Mouse (Mus musculus) granulocyte monocyte progenitor cell, adult 5-6 weeks (primary cell): ENCODE results near the gene Fscn2. TPM values are rescaled to one million over a fixed set of nuclear protein-coding genes. Genes with fewer than 3 reads are reported as not detected.

Experiments
- ATAC-seq: replicated peaks from 2 replicates; pipeline ENCODE4 v1.8.0; 2016; ENCODE audit warnings: mild to moderate bottlenecking, moderate TSS enrichment, inconsistent platforms; ENCODE audit not compliant: poor library complexity, severe bottlenecking
- total RNA-seq, 2 experiments: library from RNA; stranded (forward) in 1 of 2; stranded (reverse) in 1 of 2; fragments of 200-712, 200-1000 nt in 1 of 2; fragments of >200 nt in 1 of 2; fragmentation: Nextera tagmentation in 1 of 2; gene quantifications; 2 replicates each; pipeline ENCODE4 v1.2.3; 2014 to 2017

Fscn2 gene
- not detected in 2 replicates for total RNA-seq (2014; fragmentation: Nextera tagmentation)
- not detected in 2 replicates for total RNA-seq (2017)

- ATAC-seq, result no peak
Measured at GRCm38 (mm10) chr11:120361295-120361694, at the start of gene Fscn2. Gene Fscn2, plus strand, starts transcription at chr11:120361534.

GRCm38 (mm10) chr11:120311561-120311960 is 49.8 kb upstream of the Fscn2 start:
- ATAC-seq, result no peak

GRCm38 (mm10) chr11:120312069-120312468 is 49.3 kb upstream of the Fscn2 start:
- ATAC-seq, result no peak

DNA sequence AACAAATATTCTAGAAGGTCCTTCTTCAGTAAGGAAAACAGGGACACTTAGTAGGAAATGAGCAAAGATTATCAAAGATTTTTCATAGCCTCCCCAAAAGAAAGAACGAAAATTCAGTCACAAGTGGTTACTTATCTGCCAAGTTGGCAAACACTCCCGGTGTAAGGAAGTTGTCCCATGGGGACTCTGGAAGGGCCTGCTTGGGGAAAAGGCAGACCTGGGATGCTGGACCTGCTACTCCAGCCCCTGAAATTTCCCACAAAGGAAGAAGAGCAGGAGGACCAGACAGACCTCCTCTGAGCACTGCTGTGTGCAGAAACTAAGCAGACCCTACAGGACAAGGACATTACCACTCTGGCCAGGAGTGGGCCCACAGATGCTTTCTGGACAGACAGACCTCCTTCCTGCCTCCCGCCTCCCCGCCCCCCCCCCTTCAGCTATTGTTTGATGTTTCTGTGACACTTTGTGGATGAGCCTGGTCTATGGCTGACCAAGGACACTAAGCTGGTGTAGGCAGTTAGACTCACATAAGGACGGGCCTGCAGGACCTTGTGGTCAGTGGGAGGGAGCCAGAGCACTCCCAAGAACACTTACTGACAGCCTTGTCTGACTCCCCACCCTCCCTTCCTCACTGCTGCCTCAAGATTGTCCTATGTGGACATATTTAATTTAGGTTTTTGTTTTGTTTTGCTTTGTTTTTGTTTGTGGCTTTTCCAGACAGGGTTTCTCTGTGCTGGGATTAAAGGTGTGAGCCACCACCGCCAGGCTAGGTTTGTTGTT is 47.2 kb upstream of the Fscn2 start:
- no peak for ATAC-seq

- ATAC-seq, result no peak
Measured at GRCm38 (mm10) chr11:120314721-120315415, 46.5 kb upstream of the Fscn2 start.

- no peak for ATAC-seq
Measured at GRCm38 (mm10) chr11:120315416-120315761, 45.9 kb upstream of the Fscn2 start.

DNA sequence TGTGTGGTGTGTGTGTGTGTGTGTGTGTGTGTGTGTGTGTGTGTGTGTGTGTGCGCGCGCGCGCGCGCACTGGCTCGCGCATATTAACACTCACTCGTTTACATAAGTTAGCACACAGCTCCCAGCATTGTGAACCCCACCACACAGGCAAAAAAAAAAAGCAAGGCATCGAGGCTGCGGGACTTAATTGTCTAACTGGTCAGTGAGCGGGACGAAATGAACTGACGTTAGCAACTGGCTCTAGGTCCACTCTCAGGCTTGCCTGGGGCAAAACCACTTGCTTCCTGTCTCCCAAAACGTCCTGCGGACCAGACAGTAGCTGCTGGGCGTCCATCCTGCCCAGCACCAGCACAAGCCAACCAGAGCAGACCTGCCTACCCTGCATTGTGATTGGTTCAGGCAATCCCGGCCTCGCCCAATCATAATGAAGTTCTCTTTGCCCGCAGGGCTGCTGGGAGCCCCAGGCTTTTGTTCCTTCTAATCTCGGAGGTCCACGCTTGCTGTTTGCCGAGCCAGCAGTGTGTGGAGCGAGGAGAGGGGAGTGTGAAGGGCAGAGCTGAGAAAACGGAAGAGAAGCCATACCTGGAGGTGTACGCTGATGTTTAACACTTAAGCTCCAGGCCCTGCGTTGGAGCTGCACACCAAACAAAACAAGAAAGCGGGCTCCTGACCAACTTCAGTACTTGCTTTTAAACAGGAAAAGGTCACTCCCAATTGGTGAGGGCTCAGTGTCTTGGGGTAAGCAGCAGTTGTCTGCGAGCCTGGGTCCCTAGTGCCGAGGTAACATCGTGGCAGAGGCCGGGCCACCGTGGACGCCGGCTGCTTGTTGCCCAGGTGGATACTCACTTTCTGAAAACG is 45.3 kb upstream of the Fscn2 start:
- ATAC-seq, result peak; percentile 96

GRCm38 (mm10) chr11:120316690-120317254 is 44.6 kb upstream of the Fscn2 start:
- ATAC-seq, result no peak

GRCm38 (mm10) chr11:120317456-120317855 is 43.9 kb upstream of the Fscn2 start:
- no peak for ATAC-seq

DNA sequence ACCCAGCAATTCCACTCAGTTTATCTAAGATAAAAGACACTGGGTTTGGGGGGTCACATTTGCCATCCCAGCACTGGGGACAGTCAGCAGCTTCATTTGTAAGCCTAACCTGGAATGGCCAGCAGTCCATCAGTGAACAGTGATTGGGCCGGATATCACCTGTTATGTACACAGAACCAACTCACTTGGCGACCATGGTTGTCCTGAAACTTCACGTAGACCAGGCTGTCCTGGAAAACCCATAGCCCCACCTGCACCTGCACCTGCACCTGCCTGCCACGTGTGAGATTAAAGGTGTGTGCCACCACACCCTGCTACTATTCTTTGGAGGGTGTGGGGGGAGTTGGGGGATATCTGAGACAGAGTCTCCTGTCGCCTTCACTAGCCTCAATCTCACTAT is 42.0 kb upstream of the Fscn2 start:
- no peak for ATAC-seq

DNA sequence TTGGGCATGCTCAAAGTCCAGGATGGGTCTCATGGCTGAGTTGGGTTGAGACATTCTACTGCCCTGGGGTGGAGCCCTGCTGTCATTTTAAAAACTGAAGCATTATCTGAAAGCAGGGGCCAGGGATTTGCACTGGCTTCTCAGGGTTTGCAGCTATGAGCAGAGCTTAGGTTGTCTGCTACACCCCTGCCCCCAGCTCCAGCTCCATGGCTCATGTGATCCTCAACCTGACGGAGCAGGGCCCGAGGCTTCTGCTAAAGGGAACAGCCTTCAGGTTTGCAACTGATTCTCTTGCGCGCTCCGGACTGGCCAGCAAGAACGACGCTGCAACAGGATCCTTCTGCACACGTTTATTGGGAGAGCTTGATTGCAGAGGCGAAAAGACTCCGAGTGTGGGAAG is 41.2 kb upstream of the Fscn2 start:
- no peak for ATAC-seq

- no peak for ATAC-seq
Measured at GRCm38 (mm10) chr11:120335431-120336021, 25.8 kb upstream of the Fscn2 start.

- ATAC-seq, result no peak
Measured at GRCm38 (mm10) chr11:120337447-120337846, 23.9 kb upstream of the Fscn2 start.

GRCm38 (mm10) chr11:120338786-120339185 is 22.5 kb upstream of the Fscn2 start:
- no peak for ATAC-seq

GRCm38 (mm10) chr11:120339978-120340513 is 21.3 kb upstream of the Fscn2 start:
- peak; percentile 67 for ATAC-seq

- no peak for ATAC-seq
Measured at GRCm38 (mm10) chr11:120341661-120342060, 19.7 kb upstream of the Fscn2 start.

GRCm38 (mm10) chr11:120342656-120343160 is 18.6 kb upstream of the Fscn2 start:
- ATAC-seq, result no peak

GRCm38 (mm10) chr11:120343519-120344309 is 17.6 kb upstream of the Fscn2 start:
- no peak for ATAC-seq
